19 mouse cellular contexts compared by ENCODE assay signal in genomic region chr3:116943422-116943821, GRCm38 (mm10). TPM values are rescaled to one million over a fixed set of nuclear protein-coding genes. Genes with fewer than 3 reads are reported as not detected.
A peak's percentile ranks its signal among the peaks of the same experiment; 100 is the strongest.
DNase-seq lines count a peak whose midpoint lies in the region; ATAC-seq and TF ChIP-seq lines count a peak whose summit lies in the region.
"Had no signal": no experiment of that assay in that cellular context is flagged by ENCODE, and none has a peak within 500 bp of the region (broad histone marks: within the 10 kb centered on the region; RNA-seq: fewer than 3 reads in every experiment).

No protein-coding gene starts in this region.

- intact Hi-C loops in gastrocnemius, adult 2 months (cut with DNase I), result no loop called here
- intact Hi-C loops in left cerebral cortex, postnatal 14 days (cut with DNase I), result no loop called here

- H3K4me1 ChIP-seq in lung, postnatal 0 days (ENCODE audit: insufficient read depth, low read depth, low read length), result no peaks in the 10 kb centered on the region; the same call in 1 of the 2 replicates
- H3K4me1 ChIP-seq in heart, embryonic 12.5 days (replicated peaks), result peaks cover 28% of the 10 kb centered on the region
- no peaks in the 10 kb centered on the region for H3K4me1 ChIP-seq in hindbrain, embryonic 12.5 days
- H3K4me1 ChIP-seq: embryonic facial prominence, embryonic 10.5 days; hindbrain, embryonic 13.5 days; limb, embryonic 15.5 days; lung, embryonic 15.5 days; midbrain, embryonic 12.5 days had no signal

- DNase-seq in gastrocnemius, adult 2 months, result peak; percentile 51
- no peak for DNase-seq in gastrocnemius, postnatal 4 days (ENCODE audit: low spot score in 2 of 2)
- peak; percentile 27 for DNase-seq in lung, postnatal 0 days (ENCODE audit: low spot score)
- DNase-seq in lung, postnatal 14 days, result no peak
- DNase-seq in left cerebral cortex, postnatal 14 days (ENCODE audit: low spot score in 2 of 2), result peak; percentile 27 to 37
- no peak for DNase-seq in thymus, postnatal 4 days
- DNase-seq: cerebellum, adult 18-20 months; kidney, postnatal 4 days had no signal

- no peak for TF ChIP-seq CTCF in gastrocnemius, adult 2 months (IDR thresholded peaks at IDR 0.05)
- TF ChIP-seq CTCF in lung, postnatal 0 days (IDR thresholded peaks at IDR 0.05), result no peak

- H3K9me3 ChIP-seq in lung, postnatal 0 days (ENCODE audit: low read length), result no peaks in the 10 kb centered on the region
- no peaks in the 10 kb centered on the region; the same call in 1 of the 2 replicates for H3K9me3 ChIP-seq in heart, embryonic 12.5 days (replicated peaks)
- H3K9me3 ChIP-seq in hindbrain, embryonic 12.5 days (replicated peaks), result no peaks in the 10 kb centered on the region
- H3K9me3 ChIP-seq: embryonic facial prominence, embryonic 10.5 days; G1E; hindbrain, embryonic 13.5 days; limb, embryonic 15.5 days; lung, embryonic 15.5 days; midbrain, embryonic 12.5 days had no signal

- no peaks in the 10 kb centered on the region for H3K27me3 ChIP-seq in lung, postnatal 0 days (replicated peaks; ENCODE audit: insufficient read depth, low read length)
- no peaks in the 10 kb centered on the region for H3K27me3 ChIP-seq in heart, embryonic 12.5 days (replicated peaks)
- H3K27me3 ChIP-seq in hindbrain, embryonic 12.5 days, result no peaks in the 10 kb centered on the region
- H3K27me3 ChIP-seq: hindbrain, embryonic 13.5 days; limb, embryonic 15.5 days; lung, embryonic 15.5 days; midbrain, embryonic 12.5 days had no signal

- no peak overlapping the region for H3K4me2 ChIP-seq in lung, postnatal 0 days (replicated peaks; ENCODE audit: low read depth, low read length)
- no peak overlapping the region for H3K4me2 ChIP-seq in heart, embryonic 12.5 days
- H3K4me2 ChIP-seq in hindbrain, embryonic 12.5 days (replicated peaks), result no peak overlapping the region
- H3K4me2 ChIP-seq: hindbrain, embryonic 13.5 days; limb, embryonic 15.5 days; lung, embryonic 15.5 days; midbrain, embryonic 12.5 days had no signal

- TF ChIP-seq EP300 in lung, postnatal 0 days (IDR thresholded peaks at IDR 0.05), result no peak

- 68% methylated on average over 4 of the region's 4 CpGs for WGBS in lung, postnatal 0 days
- WGBS in heart, embryonic 12.5 days, result 32% methylated on average over 4 of the region's 4 CpGs
- 83% methylated on average over 4 of the region's 4 CpGs for WGBS in hindbrain, embryonic 12.5 days

- H3K4me3 ChIP-seq in gastrocnemius, adult 2 months, result no peak overlapping the region
- no peak overlapping the region for H3K4me3 ChIP-seq in lung, postnatal 0 days (ENCODE audit: low read depth, low read length)
- no peak overlapping the region for H3K4me3 ChIP-seq in heart, embryonic 12.5 days
- H3K4me3 ChIP-seq in hindbrain, embryonic 12.5 days, result no peak overlapping the region
- H3K4me3 ChIP-seq: embryonic facial prominence, embryonic 10.5 days; hindbrain, embryonic 13.5 days; limb, embryonic 15.5 days; lung, embryonic 15.5 days; midbrain, embryonic 12.5 days had no signal

- no peak overlapping the region for H3K9ac ChIP-seq in lung, postnatal 0 days (replicated peaks; ENCODE audit: low read depth)
- H3K9ac ChIP-seq in heart, embryonic 12.5 days, result no peak overlapping the region
- H3K9ac ChIP-seq in hindbrain, embryonic 12.5 days, result no peak overlapping the region
- H3K9ac ChIP-seq: hindbrain, embryonic 13.5 days; limb, embryonic 15.5 days; lung, embryonic 15.5 days; midbrain, embryonic 12.5 days had no signal

- peak; percentile 10; the same call in 1 of the 2 replicates for ATAC-seq in lung, postnatal 0 days
- ATAC-seq in heart, embryonic 12.5 days (ENCODE audit: insufficient number of reproducible peaks, low FRiP score), result peak; percentile 36; the same call in 1 of the 2 replicates
- ATAC-seq in hindbrain, embryonic 12.5 days (ENCODE audit: low FRiP score), result no peak
- ATAC-seq: intestine, postnatal 0 days had no signal

- H3K36me3 ChIP-seq in lung, postnatal 0 days (ENCODE audit: insufficient read depth, low read length), result no peaks in the 10 kb centered on the region
- peaks cover 9% of the 10 kb centered on the region; the same call in 1 of the 2 replicates for H3K36me3 ChIP-seq in heart, embryonic 12.5 days
- no peaks in the 10 kb centered on the region for H3K36me3 ChIP-seq in hindbrain, embryonic 12.5 days
- H3K36me3 ChIP-seq: embryonic facial prominence, embryonic 10.5 days; G1E; hindbrain, embryonic 13.5 days; limb, embryonic 15.5 days; lung, embryonic 15.5 days; midbrain, embryonic 12.5 days had no signal

- peak overlapping the region; percentile 67 for H3K27ac ChIP-seq in gastrocnemius, adult 2 months
- no peak overlapping the region for H3K27ac ChIP-seq in lung, postnatal 0 days (ENCODE audit: low read length)
- peak overlapping the region; percentile 67 for H3K27ac ChIP-seq in heart, embryonic 12.5 days (ENCODE audit: poor library complexity, severe bottlenecking)
- no peak overlapping the region for H3K27ac ChIP-seq in hindbrain, embryonic 12.5 days
- H3K27ac ChIP-seq: embryonic facial prominence, embryonic 10.5 days; hindbrain, embryonic 13.5 days; limb, embryonic 15.5 days; lung, embryonic 15.5 days; midbrain, embryonic 12.5 days had no signal

RNA-seq across cellular contexts. Expression of gene 4930455H04Rik, which starts 24.6 kb away (rescaled TPM):
- total RNA-seq in gastrocnemius, adult 2 months (2021), result under 1 TPM in 1 of 2 experiments, not detected in 1; 0.18 TPM
- not detected for total RNA-seq in gastrocnemius, postnatal 4 days (2021)
- not detected in 2 replicates for polyA plus RNA-seq in lung, postnatal 0 days (2015; fragmentation: Nextera tagmentation; extraction: Ambion mirVana)
- not detected in 2 replicates for polyA plus RNA-seq in heart, embryonic 12.5 days (2016; fragmentation: Nextera tagmentation; extraction: Ambion mirVana)
- not detected for total RNA-seq in left cerebral cortex, postnatal 14 days (2021)
- not detected in 2 replicates for polyA plus RNA-seq in hindbrain, embryonic 12.5 days (2016; fragmentation: Nextera tagmentation; extraction: Ambion mirVana)
- total RNA-seq: G1E had no signal
- polyA plus RNA-seq: C2C12; embryonic facial prominence, embryonic 10.5 days; G1E; hindbrain, embryonic 13.5 days; intestine, postnatal 0 days; limb, embryonic 15.5 days; lung, embryonic 15.5 days; midbrain, embryonic 12.5 days; thymus, postnatal 0 days had no signal

RNA-seq across cellular contexts. Expression of gene Palmd, which starts 25.4 kb away (rescaled TPM):
- 10 to 100 TPM; 25.3 to 37.5 TPM for total RNA-seq in gastrocnemius, adult 2 months (2021)
- total RNA-seq in gastrocnemius, postnatal 4 days (2021), result 10 to 100 TPM; 41.5 to 49.7 TPM
- 16.1 and 23.0 TPM in 2 replicates for polyA plus RNA-seq in lung, postnatal 0 days (2015; fragmentation: Nextera tagmentation; extraction: Ambion mirVana)
- polyA plus RNA-seq in heart, embryonic 12.5 days (2016; fragmentation: Nextera tagmentation; extraction: Ambion mirVana), result 13.9 and 14.8 TPM in 2 replicates
- 10 to 100 TPM; 29.1 to 31.9 TPM for total RNA-seq in left cerebral cortex, postnatal 14 days (2021)
- polyA plus RNA-seq in hindbrain, embryonic 12.5 days (2016; fragmentation: Nextera tagmentation; extraction: Ambion mirVana), result 6.9 and 8.9 TPM in 2 replicates
- polyA plus RNA-seq: G1E had no signal

Comparison
In these comparisons a context has a peak if more than half of its experiments do, and no peak if none do; other contexts are left out.
1. DNase-seq: peak in gastrocnemius, adult 2 months (single experiment), lung, postnatal 0 days (single experiment) and left cerebral cortex, postnatal 14 days (2 of 2); none in gastrocnemius, postnatal 4 days (0 of 2), lung, postnatal 14 days (single experiment) and thymus, postnatal 4 days (single experiment).
2. H3K27ac ChIP-seq: peak in gastrocnemius, adult 2 months (single experiment) and heart, embryonic 12.5 days (single experiment); none in lung, postnatal 0 days (single experiment) and hindbrain, embryonic 12.5 days (single experiment).